Comparison of ENCODE assay signal across 25 mouse cellular contexts in genomic region chr14:52339512-52339852, GRCm38 (mm10). TPM values are rescaled to one million over a fixed set of nuclear protein-coding genes. Genes with fewer than 3 reads are reported as not detected.
DNase-seq lines count a peak whose midpoint lies in the region; ATAC-seq and TF ChIP-seq lines count a peak whose summit lies in the region.
"Had no signal": no experiment of that assay in that cellular context is flagged by ENCODE, and none has a peak within 500 bp of the region (broad histone marks: within the 10 kb centered on the region; RNA-seq: fewer than 3 reads in every experiment).

No protein-coding gene starts in this region.

- intact Hi-C loops in left cerebral cortex, adult 2 months (cut with DNase I), result loop anchor here (2.0 to 10.0 kb wide), 2 partner anchors 35 to 215 kb away; partner anchors contain the start of gene Mettl3
- intact Hi-C loops in left cerebral cortex, postnatal 25 days (cut with DNase I), result loop anchor here (2.0 kb wide), 2 partner anchors 35 to 43 kb away; partner anchors contain the start of gene Mettl3
- intact Hi-C loops in gastrocnemius, postnatal 14 days (cut with DNase I; ENCODE audit: low total_unique reads), result no loop called here

- no peaks in the 10 kb centered on the region for H3K27me3 ChIP-seq in forebrain, embryonic 15.5 days
- H3K27me3 ChIP-seq in forebrain, embryonic 12.5 days, result no peaks in the 10 kb centered on the region
- no peaks in the 10 kb centered on the region for H3K27me3 ChIP-seq in hindbrain, embryonic 16.5 days (replicated peaks; ENCODE audit: control insufficient read depth, insufficient read depth, low read length)
- H3K27me3 ChIP-seq in neural tube, embryonic 14.5 days (ENCODE audit: control insufficient read depth, insufficient read depth, low read length), result no peaks in the 10 kb centered on the region

- peak overlapping the region; percentile 33 for H3K9ac ChIP-seq in forebrain, embryonic 15.5 days (replicated peaks)
- H3K9ac ChIP-seq in forebrain, embryonic 12.5 days, result no peak overlapping the region
- peak overlapping the region; percentile 63 for H3K9ac ChIP-seq in hindbrain, embryonic 16.5 days (ENCODE audit: low read depth, low read length)
- H3K9ac ChIP-seq in neural tube, embryonic 14.5 days (replicated peaks; ENCODE audit: low read depth, low read length), result peak overlapping the region; percentile 32; the same call in 1 of the 2 replicates
- H3K9ac ChIP-seq: liver, postnatal 0 days had no signal

- H3K36me3 ChIP-seq in forebrain, embryonic 15.5 days, result no peaks in the 10 kb centered on the region
- no peaks in the 10 kb centered on the region for H3K36me3 ChIP-seq in forebrain, embryonic 12.5 days (replicated peaks)
- H3K36me3 ChIP-seq in hindbrain, embryonic 16.5 days (ENCODE audit: control insufficient read depth, insufficient read depth, low read length), result no peaks in the 10 kb centered on the region
- no peaks in the 10 kb centered on the region for H3K36me3 ChIP-seq in neural tube, embryonic 14.5 days (ENCODE audit: control insufficient read depth, insufficient read depth, low read length)
- H3K36me3 ChIP-seq: G1E had no signal

- peak overlapping the region; percentile 42; the same call in 1 of the 2 replicates for H3K4me2 ChIP-seq in forebrain, embryonic 15.5 days (replicated peaks)
- no peak overlapping the region for H3K4me2 ChIP-seq in forebrain, embryonic 12.5 days
- peak overlapping the region; percentile 61 for H3K4me2 ChIP-seq in hindbrain, embryonic 16.5 days (ENCODE audit: low read length)
- H3K4me2 ChIP-seq in neural tube, embryonic 14.5 days (ENCODE audit: low read depth, low read length), result peak overlapping the region; percentile 42

- H3K4me3 ChIP-seq in forebrain, embryonic 15.5 days, result peak overlapping the region; percentile 31; the same call in 1 of the 2 replicates
- no peak overlapping the region for H3K4me3 ChIP-seq in forebrain, embryonic 12.5 days (replicated peaks)
- H3K4me3 ChIP-seq in left cerebral cortex, adult 2 months, result peak overlapping the region; percentile 48
- peak overlapping the region; percentile 37 for H3K4me3 ChIP-seq in hindbrain, embryonic 16.5 days (ENCODE audit: low read length)
- H3K4me3 ChIP-seq in neural tube, embryonic 14.5 days (ENCODE audit: low read depth, low read length), result peak overlapping the region; percentile 20

- 77% methylated on average over 6 of the region's 6 CpGs for WGBS in forebrain, embryonic 15.5 days
- 77% methylated on average over 6 of the region's 6 CpGs for WGBS in forebrain, embryonic 12.5 days
- WGBS in hindbrain, embryonic 16.5 days, result 73% methylated on average over 6 of the region's 6 CpGs
- 68% methylated on average over 6 of the region's 6 CpGs for WGBS in neural tube, embryonic 14.5 days

- peaks cover 8% of the 10 kb centered on the region; the same call in 1 of the 2 replicates for H3K4me1 ChIP-seq in forebrain, embryonic 15.5 days
- H3K4me1 ChIP-seq in forebrain, embryonic 12.5 days, result peaks cover 6% of the 10 kb centered on the region; the same call in 1 of the 2 replicates
- no peaks in the 10 kb centered on the region; the same call in 1 of the 2 replicates for H3K4me1 ChIP-seq in hindbrain, embryonic 16.5 days (ENCODE audit: control insufficient read depth, insufficient read depth, low read depth, low read length)
- H3K4me1 ChIP-seq in neural tube, embryonic 14.5 days (ENCODE audit: control insufficient read depth, insufficient read depth, low read length), result no peaks in the 10 kb centered on the region

- DNase-seq in left cerebral cortex, adult 2 months (ENCODE audit: extremely low spot score in 1 of 2, low spot score in 2 of 2), result no peak
- DNase-seq in left cerebral cortex, postnatal 25 days (ENCODE audit: low spot score in 2 of 2), result no peak
- DNase-seq in gastrocnemius, postnatal 14 days, result no peak
- DNase-seq: adrenal gland, postnatal 36 days; embryo, embryonic 11 days; left cerebral cortex, postnatal 4 days; liver, postnatal 0 days; lung, postnatal 10 days had no signal

- ATAC-seq in forebrain, embryonic 15.5 days (replicated peaks), result no peak
- ATAC-seq in forebrain, embryonic 12.5 days (ENCODE audit: low FRiP score), result no peak
- ATAC-seq in hindbrain, embryonic 16.5 days, result no peak
- ATAC-seq in neural tube, embryonic 14.5 days (ENCODE audit: low read depth), result no peak
- ATAC-seq in frontal cortex, adult (ENCODE audit: low TSS enrichment), result no peak
- ATAC-seq: intestine, postnatal 0 days; liver, postnatal 0 days had no signal

- H3K9me3 ChIP-seq in forebrain, embryonic 15.5 days, result no peaks in the 10 kb centered on the region
- 0 out of 2 replicates have a peak, but pooled peaks cover 2% of the 10 kb centered on the region for H3K9me3 ChIP-seq in forebrain, embryonic 12.5 days
- H3K9me3 ChIP-seq in hindbrain, embryonic 16.5 days (ENCODE audit: control insufficient read depth, low read length), result no peaks in the 10 kb centered on the region; the same call in 1 of the 2 replicates
- H3K9me3 ChIP-seq in neural tube, embryonic 14.5 days (ENCODE audit: control insufficient read depth, low read length), result no peaks in the 10 kb centered on the region

- peak overlapping the region; percentile 23; the same call in 1 of the 2 replicates for H3K27ac ChIP-seq in forebrain, embryonic 15.5 days (replicated peaks)
- H3K27ac ChIP-seq in forebrain, embryonic 12.5 days, result no peak overlapping the region
- H3K27ac ChIP-seq in left cerebral cortex, adult 2 months, result 0 out of 2 replicates have a peak overlapping the region, but pooled peaks have one; percentile 22
- peak overlapping the region; percentile 52 for H3K27ac ChIP-seq in hindbrain, embryonic 16.5 days (ENCODE audit: low read depth, low read length)
- H3K27ac ChIP-seq in neural tube, embryonic 14.5 days (ENCODE audit: low read depth, low read length), result peak overlapping the region; percentile 63
- H3K27ac ChIP-seq: kidney, postnatal 0 days; stomach, postnatal 0 days had no signal

- TF ChIP-seq CTCF in left cerebral cortex, adult 2 months (IDR thresholded peaks at IDR 0.05), result no peak

RNA-seq across cellular contexts. Expression of gene Sall2, which starts 10.9 kb away (rescaled TPM):
- polyA plus RNA-seq in forebrain, embryonic 15.5 days (2015; fragmentation: Nextera tagmentation; extraction: Ambion mirVana), result 29.6 and 31.7 TPM in 2 replicates
- polyA plus RNA-seq in forebrain, embryonic 12.5 days (2016; fragmentation: Nextera tagmentation; extraction: Ambion mirVana), result 66.2 and 72.4 TPM in 2 replicates
- 10 to 100 TPM; 31.9 to 33.0 TPM for total RNA-seq in left cerebral cortex, adult 2 months (2021)
- total RNA-seq in left cerebral cortex, postnatal 25 days (2021), result 10 to 100 TPM; 32.3 to 33.4 TPM
- polyA plus RNA-seq in hindbrain, embryonic 16.5 days (2015; fragmentation: Nextera tagmentation; extraction: Ambion mirVana), result 40.6 and 49.0 TPM in 2 replicates
- polyA plus RNA-seq in neural tube, embryonic 14.5 days (2014; fragmentation: Nextera tagmentation; extraction: Ambion mirVana), result 42.4 and 52.4 TPM in 2 replicates
- total RNA-seq in gastrocnemius, postnatal 14 days (2021), result 1 to 10 TPM; 1.9 to 2.4 TPM

RNA-seq across cellular contexts. Expression of gene Olfr1513, which starts 16.7 kb away (rescaled TPM):
- polyA plus RNA-seq in forebrain, embryonic 15.5 days (2015; fragmentation: Nextera tagmentation; extraction: Ambion mirVana), result not detected in 2 replicates
- not detected in 2 replicates for polyA plus RNA-seq in forebrain, embryonic 12.5 days (2016; fragmentation: Nextera tagmentation; extraction: Ambion mirVana)
- not detected for total RNA-seq in left cerebral cortex, adult 2 months (2021)
- not detected for total RNA-seq in left cerebral cortex, postnatal 25 days (2021)
- polyA plus RNA-seq in hindbrain, embryonic 16.5 days (2015; fragmentation: Nextera tagmentation; extraction: Ambion mirVana), result not detected in 2 replicates
- not detected in 2 replicates for polyA plus RNA-seq in neural tube, embryonic 14.5 days (2014; fragmentation: Nextera tagmentation; extraction: Ambion mirVana)
- total RNA-seq in gastrocnemius, postnatal 14 days (2021), result not detected
- total RNA-seq: adrenal gland, postnatal 36 days; gastrocnemius, adult 8-10 months; heart, adult 8-10 months; hematopoietic stem cell, adult 5-6 weeks; layer of hippocampus, adult 18-20 months; left cerebral cortex, postnatal 4 days; liver, adult 2 months; megakaryocyte, adult 5-6 weeks had no signal
- polyA plus RNA-seq: G1E; heart, embryonic 16.5 days; intestine, postnatal 0 days; kidney, postnatal 0 days; liver, adult 2 months; liver, postnatal 0 days; stomach, postnatal 0 days had no signal

RNA-seq across cellular contexts. Expression of gene Mettl3, which starts 34.6 kb away (rescaled TPM):
- polyA plus RNA-seq in forebrain, embryonic 15.5 days (2015; fragmentation: Nextera tagmentation; extraction: Ambion mirVana), result 51.4 and 57.1 TPM in 2 replicates
- polyA plus RNA-seq in forebrain, embryonic 12.5 days (2016; fragmentation: Nextera tagmentation; extraction: Ambion mirVana), result 54.8 and 56.4 TPM in 2 replicates
- 10 to 100 TPM; 37.4 to 44.7 TPM for total RNA-seq in left cerebral cortex, adult 2 months (2021)
- total RNA-seq in left cerebral cortex, postnatal 25 days (2021), result 10 to 100 TPM; 39.8 to 41.5 TPM
- 41.6 and 45.4 TPM in 2 replicates for polyA plus RNA-seq in hindbrain, embryonic 16.5 days (2015; fragmentation: Nextera tagmentation; extraction: Ambion mirVana)
- polyA plus RNA-seq in neural tube, embryonic 14.5 days (2014; fragmentation: Nextera tagmentation; extraction: Ambion mirVana), result 41.1 and 42.5 TPM in 2 replicates
- 10 to 100 TPM; 11.8 to 14.7 TPM for total RNA-seq in gastrocnemius, postnatal 14 days (2021)

RNA-seq across cellular contexts. Expression of gene Olfr1512, which starts 39.5 kb away (rescaled TPM):
- not detected in 2 replicates for polyA plus RNA-seq in forebrain, embryonic 15.5 days (2015; fragmentation: Nextera tagmentation; extraction: Ambion mirVana)
- 0.14 TPM in 1 of 2 replicates, not detected in the other for polyA plus RNA-seq in forebrain, embryonic 12.5 days (2016; fragmentation: Nextera tagmentation; extraction: Ambion mirVana)
- not detected for total RNA-seq in left cerebral cortex, adult 2 months (2021)
- not detected for total RNA-seq in left cerebral cortex, postnatal 25 days (2021)
- polyA plus RNA-seq in hindbrain, embryonic 16.5 days (2015; fragmentation: Nextera tagmentation; extraction: Ambion mirVana), result 0.21 TPM in 1 of 2 replicates, not detected in the other
- polyA plus RNA-seq in neural tube, embryonic 14.5 days (2014; fragmentation: Nextera tagmentation; extraction: Ambion mirVana), result not detected in 2 replicates
- not detected for total RNA-seq in gastrocnemius, postnatal 14 days (2021)
- total RNA-seq: adrenal gland, postnatal 36 days; gastrocnemius, adult 8-10 months; heart, adult 8-10 months; hematopoietic stem cell, adult 5-6 weeks; layer of hippocampus, adult 18-20 months; left cerebral cortex, postnatal 4 days; liver, adult 2 months; megakaryocyte, adult 5-6 weeks had no signal
- polyA plus RNA-seq: activated CD4-positive, CD25-positive, alpha-beta regulatory T cell, adult 4 months; G1E; heart, embryonic 16.5 days; intestine, postnatal 0 days; kidney, postnatal 0 days; liver, adult 2 months; liver, postnatal 0 days; stomach, postnatal 0 days had no signal

RNA-seq across cellular contexts. Expression of gene Olfr1511, which starts 57.7 kb away (rescaled TPM):
- polyA plus RNA-seq in forebrain, embryonic 15.5 days (2015; fragmentation: Nextera tagmentation; extraction: Ambion mirVana), result not detected in 2 replicates
- polyA plus RNA-seq in forebrain, embryonic 12.5 days (2016; fragmentation: Nextera tagmentation; extraction: Ambion mirVana), result not detected in 2 replicates
- total RNA-seq in left cerebral cortex, adult 2 months (2021), result not detected
- total RNA-seq in left cerebral cortex, postnatal 25 days (2021), result not detected
- 0.14 TPM in 1 of 2 replicates, not detected in the other for polyA plus RNA-seq in hindbrain, embryonic 16.5 days (2015; fragmentation: Nextera tagmentation; extraction: Ambion mirVana)
- 0.41 and 1.1 TPM in 2 replicates for polyA plus RNA-seq in neural tube, embryonic 14.5 days (2014; fragmentation: Nextera tagmentation; extraction: Ambion mirVana)
- not detected for total RNA-seq in gastrocnemius, postnatal 14 days (2021)
- total RNA-seq: adrenal gland, postnatal 36 days; G1E; gastrocnemius, adult 8-10 months; heart, adult 8-10 months; hematopoietic stem cell, adult 5-6 weeks; layer of hippocampus, adult 18-20 months; left cerebral cortex, postnatal 4 days; liver, adult 2 months; megakaryocyte, adult 5-6 weeks had no signal
- polyA plus RNA-seq: activated CD4-positive, CD25-positive, alpha-beta regulatory T cell, adult 4 months; G1E; heart, embryonic 16.5 days; intestine, postnatal 0 days; kidney, postnatal 0 days; liver, adult 2 months; liver, postnatal 0 days had no signal
